Mouse (Mus musculus) cerebellum, postnatal 10 days (tissue): ENCODE results near the gene Gm28053.

Source experiments
- DNase-seq, 2 experiments: peaks; one replicate each; pipeline ENCODE4 v3.0.0; 2021; ENCODE audit warnings: mixed read lengths in 2 of 2

Gm28053 gene

GRCm38 (mm10) chr6:48696830-48697554 is 21.4 kb upstream of the Gm28053 start:
- DNase-seq: no peak

GRCm38 (mm10) chr6:48697555-48697930 is 20.9 kb upstream of the Gm28053 start:
- DNase-seq: no peak

GRCm38 (mm10) chr6:48698066-48698856 is 20.1 kb upstream of the Gm28053 start:
- no peak for DNase-seq

- no peak for DNase-seq
These were observed 19.5 kb upstream of the Gm28053 start for GRCm38 (mm10) chr6:48698888-48699287.

GRCm38 (mm10) chr6:48700251-48701075 is 17.9 kb upstream of the Gm28053 start:
- DNase-seq: no peak

GRCm38 (mm10) chr6:48702146-48702545 is 16.3 kb upstream of the Gm28053 start:
- DNase-seq: no peak

- DNase-seq: no peak
These were observed 15.8 kb upstream of the Gm28053 start for GRCm38 (mm10) chr6:48702601-48703000.

- DNase-seq: no peak
These were observed 14.3 kb upstream of the Gm28053 start for GRCm38 (mm10) chr6:48704146-48704545.

GRCm38 (mm10) chr6:48706130-48706529 is 12.3 kb upstream of the Gm28053 start:
- no peak for DNase-seq

- DNase-seq: peak; percentile 9 to 22
These were observed 1.9 kb downstream of the Gm28053 start for GRCm38 (mm10) chr6:48720326-48720725.

GRCm38 (mm10) chr6:48723468-48723867 is 5.1 kb downstream of the Gm28053 start:
- no peak for DNase-seq

- DNase-seq: peak; percentile 10 to 22
These were observed 7.1 kb downstream of the Gm28053 start for GRCm38 (mm10) chr6:48725476-48725875.

- DNase-seq: no peak
These were observed 9.4 kb downstream of the Gm28053 start for GRCm38 (mm10) chr6:48727761-48728160.

GRCm38 (mm10) chr6:48732864-48733304 is 14.5 kb downstream of the Gm28053 start:
- DNase-seq: no peak

GRCm38 (mm10) chr6:48733660-48734059 is 15.3 kb downstream of the Gm28053 start:
- no peak for DNase-seq

GRCm38 (mm10) chr6:48737053-48737452 is 18.6 kb downstream of the Gm28053 start:
- DNase-seq: no peak

- peak; percentile 47 to 61 for DNase-seq
These were observed 19.3 kb downstream of the Gm28053 start for GRCm38 (mm10) chr6:48737688-48738087.

- no peak for DNase-seq
These were observed 20.8 kb downstream of the Gm28053 start, which contains the start of gene Gimap1 for GRCm38 (mm10) chr6:48738961-48739779. Gene Gimap1, plus strand, starts transcription at chr6:48739054.

GRCm38 (mm10) chr6:48739780-48740055 is 21.3 kb downstream of the Gm28053 start:
- no peak for DNase-seq

GRCm38 (mm10) chr6:48740501-48741169 is 22.2 kb downstream of the Gm28053 start:
- no peak for DNase-seq

GRCm38 (mm10) chr6:48741273-48741672 is 22.9 kb downstream of the Gm28053 start:
- DNase-seq: no peak

GRCm38 (mm10) chr6:48741711-48742206 is 23.4 kb downstream of the Gm28053 start:
- DNase-seq: peak in 1 of 2 experiments; percentile 14
